Mouse (Mus musculus): Measurements from ENCODE around the gene Nanos3. TPM values are rescaled to one million over a fixed set of nuclear protein-coding genes. Genes with fewer than 3 reads are reported as not detected.
A peak's percentile ranks its signal among the peaks of the same experiment; 100 is the strongest.

The Nanos3 gene
- total RNA-seq, 4 experiments from 2014 or later, result 2.8 to 3.8 (median 3.2) TPM

DNA sequence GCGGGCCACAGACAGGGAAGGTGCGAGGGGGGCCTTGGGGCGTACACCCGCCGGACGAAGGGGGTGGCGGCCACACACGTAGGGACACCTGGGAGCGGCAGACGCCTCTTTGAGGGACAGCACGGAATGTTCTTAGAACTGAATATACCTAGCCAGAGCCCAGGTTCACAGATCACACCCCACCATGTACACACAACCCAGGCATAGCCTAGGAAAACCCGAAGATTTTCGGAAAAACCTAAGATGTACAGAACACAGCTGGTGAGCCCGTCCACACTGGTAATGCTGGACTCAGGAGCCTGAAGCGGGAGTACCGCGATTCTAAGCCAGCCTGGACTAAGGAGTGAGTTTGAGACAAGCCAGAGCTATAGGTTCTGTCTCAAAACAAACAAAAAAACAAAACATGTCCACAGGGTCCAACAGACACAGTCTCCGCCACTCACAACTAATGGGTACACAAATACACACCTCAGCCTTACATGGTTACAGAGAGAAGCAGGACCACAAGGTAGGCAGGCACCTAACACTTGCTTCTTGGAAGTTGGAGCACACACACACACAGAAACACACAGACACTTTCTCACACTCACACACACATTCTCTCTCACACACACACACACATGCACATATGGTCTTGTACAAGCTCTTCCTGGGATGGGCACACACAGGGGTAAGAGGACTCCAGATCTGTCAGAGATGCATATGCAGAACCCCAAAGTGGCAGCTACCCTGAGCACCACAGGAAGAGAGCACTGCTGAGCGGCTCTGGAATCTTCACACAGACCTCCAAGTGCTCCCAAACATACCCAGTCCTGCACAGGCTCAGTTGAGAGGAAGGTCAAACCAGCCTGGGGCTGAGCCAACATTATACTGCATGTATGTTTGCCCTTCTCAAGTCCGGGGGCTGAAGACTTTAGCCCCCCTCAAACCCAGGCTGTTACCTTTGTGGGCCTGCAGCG, 653 bp downstream of the Nanos3 start:
- no peak for DNase-seq (ENCODE audit: low spot score in 2 of 2)

DNA sequence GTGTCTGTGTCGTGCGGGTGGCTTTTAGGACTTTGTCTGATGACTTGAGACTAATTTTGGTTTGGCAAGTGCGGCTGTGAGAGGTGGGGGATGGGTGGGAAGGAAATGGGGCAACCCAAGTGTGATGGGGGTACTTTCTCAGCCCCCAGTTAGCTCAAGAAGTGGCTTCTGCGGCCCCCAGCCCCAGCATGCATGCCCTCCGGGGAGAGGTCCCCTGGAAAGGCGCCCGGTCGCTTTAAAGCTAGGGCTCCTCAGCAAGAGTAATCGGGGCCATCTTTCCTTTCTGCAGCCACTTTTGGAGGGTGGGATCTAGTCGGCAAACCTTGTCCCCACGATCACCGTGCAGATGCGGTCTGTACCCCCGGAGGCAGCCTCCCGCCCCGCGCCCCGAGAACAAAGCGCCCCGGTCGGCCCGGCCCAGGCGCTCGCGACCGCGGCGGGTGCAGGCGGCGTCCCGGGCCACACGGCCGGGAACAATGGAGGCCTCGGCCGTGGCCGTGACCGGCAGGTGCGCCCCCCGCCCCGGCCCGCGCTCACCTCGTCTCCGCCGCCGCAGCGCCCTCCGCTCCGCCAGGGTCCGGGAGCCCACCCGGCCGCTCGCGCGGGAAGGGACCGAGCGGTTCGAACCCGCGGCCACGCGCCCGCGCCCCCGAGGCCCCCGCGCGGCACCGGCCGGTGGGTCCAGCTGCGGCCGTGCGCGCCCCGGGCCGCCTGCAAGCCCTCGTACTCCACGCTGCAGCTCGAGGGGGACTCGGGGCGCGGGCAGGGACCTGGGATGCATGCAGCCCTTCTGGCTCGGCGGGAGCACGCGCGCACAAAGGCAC, 1.5 kb downstream of the Nanos3 start:
- DNase-seq (ENCODE audit: low spot score in 2 of 2), result no peak

DNA sequence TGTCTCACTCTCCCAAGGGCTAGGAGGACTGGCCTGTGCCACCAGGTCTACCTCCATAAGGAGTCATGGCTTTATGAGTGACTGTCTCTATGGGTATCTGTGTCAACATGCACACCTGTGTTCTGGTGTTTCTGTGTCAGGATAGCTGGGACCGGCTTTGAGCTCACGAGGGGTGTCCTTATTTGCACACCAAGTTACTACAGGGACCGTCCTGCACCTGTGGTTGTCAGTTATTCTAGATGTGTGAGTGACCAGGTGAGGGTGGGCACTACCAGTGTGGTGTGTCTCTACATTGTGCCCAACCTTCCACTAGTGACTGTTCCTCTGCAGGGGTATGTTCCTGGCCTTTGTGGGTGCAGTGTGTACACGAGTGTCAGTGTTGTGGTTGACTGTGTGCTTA, 2.2 kb downstream of the Nanos3 start:
- DNase-seq (ENCODE audit: low spot score in 2 of 2), result no peak

DNA sequence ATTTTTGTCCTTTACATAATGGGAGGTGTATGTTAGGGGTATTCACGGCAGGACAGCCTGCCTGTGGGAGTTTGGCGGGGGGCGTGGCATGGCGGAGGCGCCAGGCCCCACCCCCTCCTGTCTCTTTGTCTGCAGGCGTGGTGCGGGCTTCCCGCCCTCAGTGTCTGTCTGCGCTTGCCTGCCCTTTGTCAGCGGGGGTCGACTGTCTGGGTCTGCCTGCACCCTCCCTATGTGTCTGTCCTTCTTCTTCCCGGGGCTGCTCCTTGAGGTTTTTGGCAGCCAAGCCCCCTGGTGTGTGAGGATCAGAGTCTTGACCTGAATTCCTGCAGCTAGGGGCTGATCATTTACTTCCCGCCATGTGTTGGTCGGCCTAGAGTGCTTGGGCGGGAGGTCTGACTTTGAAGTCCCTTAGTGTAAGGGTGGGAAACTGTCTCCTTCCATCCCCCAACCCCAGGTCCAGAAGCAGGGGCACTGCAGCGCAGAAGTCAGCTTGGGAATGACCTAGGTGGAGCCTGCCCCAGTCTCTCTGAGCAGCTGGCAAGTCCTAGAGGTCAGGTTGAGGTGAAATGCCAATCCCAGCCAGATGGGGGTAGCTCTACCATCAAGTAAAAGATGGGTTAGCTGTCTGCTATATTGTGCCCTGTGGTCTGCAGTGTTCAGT, 4.4 kb downstream of the Nanos3 start:
- no peak for DNase-seq (ENCODE audit: low spot score in 2 of 2)

DNA sequence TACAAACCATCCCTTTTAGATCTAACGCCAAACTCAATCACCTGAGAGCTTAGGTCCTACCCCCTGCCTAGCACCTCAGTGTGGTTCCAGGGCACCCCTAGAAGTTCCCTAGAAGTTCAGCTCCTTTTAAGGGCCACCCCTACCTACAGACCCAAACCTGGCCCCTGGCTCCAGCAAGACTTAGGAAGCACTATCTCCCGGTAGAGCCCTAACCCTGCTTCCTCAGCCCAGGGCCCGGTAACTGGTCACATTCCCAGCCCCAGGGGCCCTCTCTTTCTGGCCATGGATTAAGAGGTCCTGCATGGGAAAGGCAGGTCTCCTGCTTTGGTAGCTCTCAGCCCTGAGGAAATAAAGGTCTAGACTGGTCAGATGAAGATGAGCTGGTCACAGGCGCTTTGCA, 5.1 kb downstream of the Nanos3 start:
- no peak for DNase-seq (ENCODE audit: low spot score in 2 of 2)

DNA sequence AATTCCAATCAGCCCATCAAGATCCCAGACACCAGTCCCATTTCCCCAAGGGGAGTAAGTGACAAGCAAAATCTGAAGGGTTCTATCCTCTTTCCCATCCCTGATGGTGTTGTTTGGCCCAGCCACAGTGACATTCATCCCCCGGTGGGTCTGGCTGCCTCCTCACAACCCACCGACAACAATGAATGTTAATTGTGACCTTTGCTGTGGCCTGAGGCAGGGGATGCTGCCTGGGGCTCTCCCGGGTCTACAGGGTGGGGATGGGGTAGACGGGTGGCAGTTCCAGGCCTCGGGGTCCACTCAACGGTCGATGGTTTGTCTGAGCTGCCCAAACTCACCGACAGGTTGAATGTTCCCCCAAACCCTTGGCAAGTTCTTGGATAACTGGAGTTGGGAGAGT, 6.4 kb downstream of the Nanos3 start:
- DNase-seq (ENCODE audit: low spot score in 2 of 2), result no peak

DNA sequence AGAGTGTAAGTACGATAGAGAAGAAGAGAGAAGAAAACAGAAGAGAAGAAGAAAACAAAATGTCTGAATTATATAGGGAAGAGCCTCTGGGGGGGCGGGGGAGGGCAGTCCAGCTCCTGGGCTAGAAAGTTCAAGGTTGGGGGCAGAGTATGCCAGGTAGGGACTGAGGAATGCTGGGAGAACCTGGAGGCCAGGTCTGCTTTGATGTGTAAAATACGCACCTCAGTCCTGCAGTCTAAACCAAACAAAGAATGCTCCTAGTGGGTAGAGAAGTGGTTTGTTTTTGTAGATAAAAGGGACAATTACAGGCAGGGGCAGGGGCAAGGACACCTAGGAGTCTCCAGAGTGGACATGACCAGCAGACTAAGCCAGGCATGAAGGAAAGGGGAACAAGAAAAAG, 7.6 kb downstream of the Nanos3 start:
- DNase-seq (ENCODE audit: low spot score in 2 of 2), result no peak

DNA sequence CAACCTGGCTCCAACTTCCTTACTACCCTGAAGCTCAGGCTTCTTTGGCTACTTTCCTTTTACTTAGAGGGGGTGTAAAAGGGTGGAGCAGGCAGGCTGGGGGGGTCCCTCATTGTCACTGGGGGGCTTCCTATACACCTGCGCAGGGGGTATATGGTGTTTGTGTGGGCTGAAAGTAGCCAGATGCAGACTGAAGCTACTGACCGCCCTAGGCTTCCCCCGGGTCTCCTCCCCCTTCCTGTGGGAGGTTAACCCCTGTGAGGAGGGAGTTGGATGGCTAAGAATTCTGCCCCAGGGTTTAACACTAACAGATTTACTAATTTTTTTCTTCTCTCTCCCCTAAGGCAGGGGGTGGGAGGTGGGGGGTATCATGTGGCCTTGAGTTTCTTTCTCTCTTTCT, 8.5 kb downstream of the Nanos3 start:
- DNase-seq (ENCODE audit: low spot score in 2 of 2), result no peak

DNA sequence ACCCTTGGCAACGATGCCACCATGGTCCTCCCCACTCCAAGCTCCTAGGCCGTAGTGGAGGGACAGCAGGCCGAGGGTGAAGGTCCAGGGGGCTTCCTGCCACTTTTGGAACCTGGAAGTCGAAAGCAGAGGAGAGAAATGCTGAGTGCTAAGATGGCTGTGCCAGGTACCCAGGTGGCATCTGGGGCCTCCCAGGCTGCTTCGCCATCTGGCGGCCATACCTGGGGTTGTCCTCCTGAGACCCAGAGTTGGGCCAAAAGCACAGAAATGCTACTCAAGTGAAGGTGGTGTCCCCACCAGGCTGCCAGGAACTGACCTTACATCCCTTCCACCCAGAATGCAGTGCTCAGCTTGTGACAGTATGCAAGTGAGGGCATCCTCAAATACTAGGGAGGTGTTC, 11.2 kb downstream of the Nanos3 start:
- DNase-seq (ENCODE audit: low spot score in 2 of 2), result no peak

DNA sequence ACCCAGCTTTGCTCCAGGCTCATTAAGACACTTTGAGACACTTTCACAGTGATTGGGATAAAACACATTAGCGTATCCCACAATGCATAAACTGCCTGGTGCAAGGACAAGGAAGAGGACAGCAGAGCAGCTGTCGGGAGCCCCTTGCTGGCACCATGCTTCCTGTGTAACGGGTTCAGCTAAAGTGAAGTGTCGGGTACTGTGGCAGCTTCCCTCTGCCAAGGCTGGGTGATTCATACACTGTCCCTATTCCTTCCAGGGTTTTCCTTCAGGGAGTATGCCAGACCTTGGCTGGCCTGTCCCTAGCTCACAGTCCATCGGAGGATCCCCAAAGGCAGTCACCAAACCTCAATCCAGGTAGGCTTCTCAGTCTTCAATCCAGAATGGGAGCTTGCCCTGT, 14.9 kb downstream of the Nanos3 start:
- no peak for DNase-seq (ENCODE audit: low spot score in 2 of 2)

DNA sequence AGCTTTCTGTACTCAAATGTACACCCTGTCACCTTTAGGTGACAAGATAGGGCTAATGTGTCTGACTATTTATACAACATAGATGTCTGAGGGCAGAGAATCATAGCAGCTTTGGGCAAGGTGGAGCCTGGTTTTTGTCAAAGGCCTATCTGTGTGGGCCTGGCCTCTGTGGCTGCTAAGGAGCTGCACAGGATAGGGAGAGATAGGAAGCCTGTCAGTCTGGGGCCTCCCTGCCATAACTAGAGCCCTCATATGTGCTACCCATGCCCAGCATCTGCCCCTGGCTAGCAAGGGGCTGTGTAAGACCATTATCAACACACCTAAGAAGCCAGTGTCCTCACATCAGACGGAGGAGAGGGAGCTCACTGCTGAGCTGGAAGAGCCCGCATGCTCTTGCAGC, 17.3 kb downstream of the Nanos3 start:
- no peak for DNase-seq (ENCODE audit: low spot score in 2 of 2)

DNA sequence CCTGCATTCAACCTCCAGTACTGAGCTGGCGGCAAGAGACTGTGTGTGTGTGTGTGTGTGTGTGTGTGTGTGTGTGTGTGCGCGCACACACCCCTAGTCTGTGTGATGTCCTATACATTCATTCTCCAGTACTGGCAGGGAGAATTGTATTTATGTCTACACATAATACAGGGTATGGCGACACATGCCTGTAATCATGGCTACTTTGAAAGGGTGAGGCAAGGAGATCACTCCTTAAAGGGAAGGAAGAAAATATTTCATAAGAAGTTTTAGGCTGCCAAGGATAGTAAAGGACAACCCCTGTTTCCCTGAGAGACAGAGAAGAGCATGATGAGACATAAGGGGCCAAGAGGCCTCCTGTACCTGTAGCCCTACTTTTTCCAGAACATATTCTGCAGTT, 27.4 kb downstream of the Nanos3 start:
- no peak for DNase-seq (ENCODE audit: low spot score in 2 of 2)

DNA sequence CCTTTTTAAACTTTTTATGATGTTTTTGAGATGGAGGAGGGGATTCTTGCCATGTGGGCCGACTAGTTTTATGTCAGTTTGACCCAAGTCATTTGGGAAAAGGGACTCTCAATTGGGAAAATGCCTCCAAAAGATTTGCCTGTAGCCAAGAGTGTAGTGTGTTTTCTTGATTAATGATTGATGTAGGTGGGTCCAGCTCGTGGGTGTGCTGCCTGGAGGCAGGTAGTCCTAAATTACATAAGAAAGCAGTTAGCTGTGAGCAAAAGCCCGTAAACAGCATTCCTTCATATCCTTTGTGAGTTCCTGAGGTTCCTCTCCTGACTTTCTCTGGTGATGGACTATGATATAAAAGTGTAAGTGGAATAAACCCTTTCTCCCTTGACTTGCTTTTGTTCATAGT, 35.8 kb downstream of the Nanos3 start:
- no peak for DNase-seq (ENCODE audit: low spot score in 2 of 2)

DNA sequence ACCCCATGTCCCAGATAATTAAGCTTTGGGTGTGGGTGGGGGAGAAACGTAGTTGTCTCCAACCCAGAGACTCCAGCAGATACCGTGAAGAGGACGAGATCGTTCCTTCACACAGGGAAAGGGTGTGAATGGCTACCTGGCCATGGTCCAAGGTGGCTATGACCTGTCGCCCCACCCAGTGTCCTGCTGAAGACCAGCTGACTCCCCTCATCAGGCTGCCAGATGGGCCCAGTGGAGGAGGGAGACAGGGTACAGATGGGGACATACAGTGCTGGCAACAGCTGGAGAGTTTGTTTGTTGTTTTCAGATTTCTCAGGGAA, 36.5 kb downstream of the Nanos3 start:
- no peak for DNase-seq (ENCODE audit: low spot score in 2 of 2)

DNA sequence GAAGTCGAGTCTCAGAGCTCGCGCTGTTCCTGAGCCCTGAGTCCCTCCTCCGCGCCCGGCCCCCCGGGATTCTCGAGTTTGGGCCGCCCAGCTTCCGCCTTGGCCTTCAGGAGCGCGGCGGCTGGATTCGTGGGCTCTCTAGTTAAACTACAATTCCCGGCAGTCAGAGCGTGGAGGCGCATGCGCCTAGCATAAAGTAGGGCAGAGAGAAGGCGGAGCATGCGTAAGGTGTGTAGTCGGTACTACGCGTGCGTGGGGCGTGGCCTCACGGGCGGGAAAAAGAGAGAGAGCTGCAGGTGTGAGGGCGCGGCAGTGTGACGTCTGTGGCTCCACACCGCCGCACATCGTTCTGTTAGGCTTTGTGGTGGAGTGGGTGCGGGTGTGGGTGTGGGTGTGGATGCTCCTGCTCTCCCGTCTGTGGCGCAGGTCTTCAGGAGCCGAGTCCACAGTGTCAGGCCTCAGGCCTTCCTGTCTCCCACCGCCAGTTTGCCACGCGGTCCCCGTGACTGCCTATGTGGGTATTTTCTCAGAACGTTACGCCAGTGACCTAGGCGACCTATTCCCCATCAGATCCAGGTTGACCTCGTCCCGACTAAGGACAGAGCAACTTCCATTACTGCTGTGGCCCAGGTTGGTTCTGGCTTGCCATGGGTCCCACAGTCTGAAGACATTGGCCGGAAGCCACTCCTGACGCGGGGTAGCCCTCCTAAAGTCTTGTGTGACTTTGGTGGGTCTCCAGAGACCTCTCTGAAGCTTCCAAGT, 37.1 kb downstream of the Nanos3 start, which contains the start of the genes Cc2d1a and 4930432K21Rik:
Gene Cc2d1a, minus strand, starts transcription at position 168 of the 762 bp plus-strand sequence.
Gene 4930432K21Rik, plus strand, starts transcription at position 257 of the 762 bp plus-strand sequence.
- peak; percentile 85 to 97 for DNase-seq (ENCODE audit: low spot score in 2 of 2)

DNA sequence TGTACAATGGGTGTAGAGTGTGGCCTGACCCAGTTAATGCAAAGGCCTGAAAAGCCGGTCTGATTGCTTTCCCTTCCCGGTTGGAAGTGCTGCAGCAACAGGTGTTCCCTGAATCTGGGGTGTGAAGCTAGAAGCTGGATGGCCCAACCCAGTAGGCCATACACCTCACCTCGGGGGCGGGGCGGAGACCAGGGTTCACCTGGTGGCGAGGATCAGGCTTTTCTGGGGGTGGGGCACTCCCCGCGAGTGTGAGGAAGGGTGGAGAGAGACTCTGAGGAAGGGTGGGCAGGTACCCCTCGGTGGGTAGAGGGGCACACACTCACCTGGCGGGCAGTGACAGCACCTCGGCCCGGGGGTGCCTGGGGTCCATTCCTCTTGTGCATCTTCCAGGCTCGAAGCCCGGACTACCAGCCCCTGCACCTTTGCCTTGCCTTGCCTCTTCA, 37.7 kb downstream of the Nanos3 start:
- peak in 1 of 2 experiments; percentile 33 for DNase-seq (ENCODE audit: low spot score in 2 of 2)

DNA sequence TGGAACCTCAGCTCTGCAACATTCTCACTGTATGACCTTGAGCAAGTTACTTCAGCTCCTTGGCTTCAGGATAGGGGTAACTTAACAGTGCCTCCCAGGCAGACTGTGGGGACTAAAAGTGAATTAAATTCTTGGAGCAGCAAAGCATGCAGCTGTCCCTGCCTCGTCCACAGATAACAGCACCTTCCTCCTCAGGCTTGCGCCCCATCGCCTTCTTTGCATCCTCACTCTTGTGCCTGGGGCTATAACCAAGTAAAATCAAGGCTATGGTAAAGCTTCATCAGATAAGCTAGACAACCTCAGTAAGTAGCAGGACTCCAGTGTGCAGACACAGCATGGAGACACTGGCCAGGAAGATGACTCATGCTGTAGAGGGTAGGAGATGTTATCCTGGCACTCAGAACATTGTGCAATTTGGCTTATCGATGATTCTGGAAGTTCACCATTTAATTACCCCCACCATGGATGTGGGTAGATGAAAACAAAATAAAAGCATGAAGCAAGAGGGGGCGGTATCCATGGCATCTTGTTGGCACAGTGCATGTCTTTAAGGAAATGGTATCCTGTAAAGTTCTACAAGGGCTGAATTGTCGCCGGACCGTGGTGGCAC, 40.3 kb downstream of the Nanos3 start:
- no peak for DNase-seq (ENCODE audit: low spot score in 2 of 2)

DNA sequence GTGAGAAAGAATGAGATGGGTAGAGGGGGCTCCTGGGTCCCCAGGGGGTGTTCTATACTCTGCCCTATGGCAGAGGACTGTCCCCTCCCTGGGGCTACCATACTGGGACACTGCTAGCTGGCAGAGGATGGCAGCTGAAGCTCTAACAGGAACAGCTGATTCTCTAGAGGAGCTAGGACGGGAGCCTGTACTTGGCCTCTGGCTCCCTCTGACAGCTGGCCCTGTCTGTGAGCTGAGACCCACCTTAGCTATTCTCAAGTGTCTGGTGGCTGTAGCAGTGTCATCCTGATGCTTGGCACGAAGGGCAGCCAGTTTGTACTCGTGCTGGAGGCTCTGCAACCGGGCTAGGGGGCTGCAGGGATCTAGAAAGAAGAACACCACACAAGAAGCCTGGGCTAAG, 44.2 kb downstream of the Nanos3 start:
- no peak for DNase-seq (ENCODE audit: low spot score in 2 of 2)

DNA sequence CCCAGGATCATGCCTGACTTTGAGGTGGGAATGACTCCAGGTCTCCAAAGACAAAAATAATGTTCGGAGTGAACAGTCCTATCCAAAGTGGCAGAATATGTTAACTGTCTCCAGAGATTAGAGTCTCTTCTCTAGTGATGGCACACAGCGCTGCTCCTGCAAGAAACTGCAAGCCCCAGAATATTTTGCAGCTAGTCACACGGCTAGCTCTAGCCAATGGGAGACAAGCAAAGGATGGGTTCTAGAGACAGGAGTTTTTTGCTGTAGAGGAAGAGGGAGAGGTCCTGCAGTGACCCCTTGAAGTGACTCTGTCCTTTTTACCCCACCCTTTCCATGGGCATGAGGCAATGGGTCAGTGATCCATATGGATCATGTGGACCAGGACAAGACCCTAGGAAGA, 47.2 kb downstream of the Nanos3 start:
- no peak for DNase-seq (ENCODE audit: low spot score in 2 of 2)

DNA sequence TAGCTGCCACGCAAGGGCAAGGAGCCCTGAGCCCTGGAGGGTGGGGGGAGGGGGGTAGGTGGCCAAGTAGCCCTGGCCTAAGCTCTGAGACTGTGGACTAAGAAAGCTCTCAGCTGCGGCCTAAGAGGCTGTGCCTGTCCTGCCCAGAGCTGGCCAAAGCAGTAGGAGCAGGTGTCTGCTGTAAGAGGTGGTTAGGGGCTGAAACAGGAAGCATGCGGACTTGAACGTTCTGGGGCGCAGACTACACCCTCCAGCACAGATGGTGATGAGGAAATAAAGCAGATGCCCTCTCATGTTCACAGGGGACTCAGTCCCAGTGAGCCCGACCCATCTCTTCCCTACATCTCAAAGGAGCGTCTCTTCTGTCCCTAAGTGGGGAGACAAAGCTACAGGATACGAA, 52.8 kb downstream of the Nanos3 start:
- no peak for DNase-seq (ENCODE audit: low spot score in 2 of 2)

DNA sequence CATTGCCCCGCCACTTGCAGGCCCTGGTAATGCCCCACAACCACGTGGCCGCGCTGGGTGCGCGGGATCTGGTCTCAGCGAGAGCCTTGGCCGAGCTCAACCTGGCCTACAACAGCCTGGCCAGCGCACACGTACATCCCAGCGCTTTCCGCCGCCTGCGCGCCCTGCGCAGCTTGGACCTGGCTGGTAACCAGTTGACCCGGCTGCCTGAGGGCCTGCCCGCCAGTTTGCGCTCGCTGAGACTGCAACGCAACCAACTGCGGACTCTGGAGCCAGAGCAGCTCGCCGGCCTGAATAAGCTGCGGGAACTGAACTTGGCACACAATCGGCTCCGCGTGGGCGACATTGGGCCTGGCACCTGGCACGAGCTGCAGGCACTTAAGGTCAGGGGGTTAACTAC, 54.2 kb downstream of the Nanos3 start:
- no peak for DNase-seq (ENCODE audit: low spot score in 2 of 2)

Data from left cerebral cortex, adult 8-10 months (tissue).